Mouse (Mus musculus) heart, postnatal 36 days (tissue): ENCODE results near the gene Rasef. TPM values are rescaled to one million over a fixed set of nuclear protein-coding genes. Genes with fewer than 3 reads are reported as not detected.
A peak's percentile ranks its signal among the peaks of the same experiment; 100 is the strongest.
"Not testable (repeated sequence)": the region's sequence is repeated elsewhere in the genome, so short reads cannot be mapped to it uniquely, and the experiment has no call there.

Experiments used
- DNase-seq, 2 experiments: peaks; one replicate each; pipeline ENCODE4 v3.0.0; 2021 to 2022
- intact Hi-C: fragments of 180-260 bp; cut with DNase I; formaldehyde crosslinking; loops from one replicate; pipeline ENCODE4 v1.15.1; 2025
- total RNA-seq, 2 experiments: library from RNA; stranded (reverse); gene quantifications; 2 replicates each; pipeline ENCODE4 v1.2.3; 2021

Rasef gene
- under 1 TPM; 0.36 to 0.70 TPM for total RNA-seq

DNA sequence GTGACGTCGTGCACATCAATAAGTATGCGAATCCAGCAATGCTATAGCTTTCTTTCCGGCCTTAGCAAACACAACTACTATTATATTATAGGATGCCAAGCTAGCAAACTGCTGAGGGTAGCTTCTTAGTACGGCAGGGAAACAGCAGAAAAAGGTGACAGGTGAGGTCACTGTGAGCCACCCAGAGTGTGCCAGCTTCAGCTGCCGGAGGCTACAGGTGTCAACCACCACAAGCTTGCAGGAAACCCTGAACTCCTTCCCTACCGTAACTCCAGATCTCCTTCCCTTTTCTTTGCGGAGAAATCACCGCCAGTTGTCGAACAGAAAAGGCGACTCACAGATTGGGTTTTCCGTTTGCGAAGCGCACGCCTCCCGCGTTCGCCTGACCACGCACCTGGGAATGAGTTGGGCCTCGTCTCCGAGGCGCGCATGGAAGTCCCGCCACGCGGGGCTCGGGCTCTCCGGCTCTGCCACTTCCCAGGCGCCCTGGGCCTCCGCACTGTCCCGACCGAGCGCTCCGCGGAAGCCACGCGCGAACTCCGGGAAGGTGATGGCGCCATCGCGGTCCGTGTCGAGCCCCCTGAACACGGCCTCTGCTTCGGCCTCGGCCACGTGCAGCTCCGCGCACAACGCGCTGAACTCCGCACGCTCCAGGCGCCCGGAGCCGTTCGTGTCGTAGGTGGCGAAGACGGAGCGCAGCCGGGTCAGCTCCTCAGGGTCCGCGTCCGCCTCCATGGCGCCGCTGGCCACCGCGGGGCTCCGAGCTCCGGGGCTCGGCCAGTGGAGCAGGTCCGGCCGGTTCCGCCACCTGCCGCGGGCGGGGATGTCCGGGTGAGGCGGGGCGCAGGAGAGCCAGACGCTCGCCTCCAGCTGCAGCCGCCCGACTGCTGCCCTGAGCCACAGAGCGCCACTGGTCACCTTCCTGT is at the start of gene Rasef:
Gene Rasef, minus strand, starts transcription at position 735 of the 926 bp plus-strand sequence.
- intact Hi-C loops = no loop called here
- peak; percentile 17 to 26 for DNase-seq

DNA sequence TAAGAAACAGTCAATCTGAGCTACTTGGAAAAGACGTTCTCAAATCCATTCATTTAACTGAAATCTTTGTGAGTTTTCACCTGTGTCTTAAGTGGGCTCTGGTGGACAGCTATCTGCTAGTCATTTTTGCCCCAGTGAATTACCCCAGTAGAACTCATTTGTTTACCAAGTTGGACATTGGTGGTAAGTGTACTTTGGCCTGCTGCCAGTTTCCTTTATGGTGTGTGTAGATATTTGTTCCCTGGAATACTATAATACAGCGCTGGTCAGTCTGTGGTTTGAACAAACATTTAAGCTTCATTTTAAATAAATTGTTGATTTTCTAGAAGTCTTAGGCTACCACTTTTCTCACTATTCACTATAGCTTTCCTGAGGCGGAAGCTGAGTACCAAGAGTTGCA is 35.8 kb upstream of the Rasef start:
- intact Hi-C loops = no loop called here
- DNase-seq = no peak

DNA sequence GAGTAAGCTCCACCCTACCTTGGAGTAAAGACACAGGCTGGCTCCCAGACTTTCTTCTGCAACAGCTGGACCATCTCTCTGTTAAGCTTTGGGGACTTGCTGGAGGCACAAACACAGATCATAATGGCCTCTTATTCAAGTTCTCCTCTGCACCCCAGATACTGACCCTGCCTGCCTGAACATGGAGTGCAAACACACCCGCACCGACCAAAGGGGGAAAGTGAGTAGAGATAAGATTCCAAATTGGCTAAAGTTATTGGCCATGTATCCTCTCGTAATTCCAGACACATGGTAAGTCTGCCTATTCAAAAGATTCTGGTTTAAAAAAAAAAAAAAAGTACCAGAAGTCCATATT is 369 bp upstream of the Rasef start:
- DNase-seq = no peak
- intact Hi-C loops = no loop called here

DNA sequence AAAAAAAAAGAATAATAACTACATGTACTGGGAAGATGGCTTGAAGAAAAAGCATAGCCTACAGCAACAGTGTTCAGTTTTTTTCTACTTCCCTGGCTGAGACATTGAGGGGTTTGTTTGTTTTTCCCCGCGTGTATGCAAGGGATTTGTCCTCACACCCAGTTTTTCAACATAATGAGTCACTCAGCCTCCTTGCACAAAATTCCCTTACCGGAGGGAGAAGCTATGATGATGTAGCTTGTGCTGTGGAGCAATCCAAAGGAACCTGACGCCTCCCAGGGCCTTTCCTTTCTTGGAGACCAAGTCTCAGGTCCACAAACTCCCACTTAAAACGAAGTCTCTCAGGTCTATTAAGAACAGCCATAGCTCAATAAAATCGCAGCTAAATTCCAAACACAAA is 1.3 kb downstream of the Rasef start:
- no peak for DNase-seq
- intact Hi-C loops = no loop called here

DNA sequence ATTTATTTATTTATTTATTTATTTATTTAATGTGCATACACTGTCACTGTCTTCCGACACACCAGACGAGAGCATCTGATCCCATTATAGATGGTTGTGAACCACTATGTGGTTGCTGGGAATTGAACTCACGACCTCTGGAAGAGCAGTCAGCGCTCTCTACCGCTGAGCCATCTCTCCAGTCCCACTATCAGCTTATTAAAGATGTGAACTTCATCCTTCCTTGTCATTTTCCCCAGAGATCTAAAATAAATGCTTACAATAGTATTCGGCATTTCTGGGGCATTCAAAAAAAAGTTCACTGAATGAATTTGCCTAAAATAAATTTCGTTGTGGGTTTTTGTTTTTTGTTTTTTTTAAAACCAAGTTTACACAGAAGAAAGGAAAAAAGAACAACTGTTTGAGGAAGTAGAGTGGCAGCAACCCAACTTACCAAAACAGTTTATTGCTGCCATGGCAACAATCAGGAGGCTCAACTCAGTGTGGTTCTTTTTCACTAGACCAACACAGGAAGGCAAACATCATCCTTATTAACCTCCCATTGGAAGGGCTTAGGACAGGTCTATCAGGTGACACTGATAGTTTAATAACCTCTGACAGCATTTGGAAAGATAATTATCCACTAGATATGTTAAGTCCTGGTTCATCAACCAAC is 2.6 kb downstream of the Rasef start:
- peak in 1 of 2 experiments; percentile 36 for DNase-seq
- intact Hi-C loops = no loop called here

DNA sequence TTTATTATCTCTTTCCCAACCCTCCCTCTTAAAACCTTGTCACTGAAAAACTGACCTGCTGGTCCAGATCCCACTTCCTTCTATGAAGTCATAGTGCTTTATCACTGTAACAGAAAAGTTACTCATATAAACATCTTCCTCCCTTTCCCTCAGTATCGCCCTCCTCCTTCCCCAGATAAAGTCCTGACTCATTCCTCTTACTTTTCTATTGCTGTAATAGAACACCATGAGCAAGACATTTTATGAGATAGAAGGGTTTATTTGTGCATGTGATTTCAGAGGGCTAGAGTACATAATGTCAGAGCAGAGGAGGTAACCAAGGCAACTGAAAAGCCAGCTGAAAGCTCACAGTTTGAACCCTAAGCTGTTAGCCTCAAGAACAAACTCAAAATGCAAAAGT is 6.6 kb downstream of the Rasef start:
- no peak for DNase-seq
- intact Hi-C loops = no loop called here

DNA sequence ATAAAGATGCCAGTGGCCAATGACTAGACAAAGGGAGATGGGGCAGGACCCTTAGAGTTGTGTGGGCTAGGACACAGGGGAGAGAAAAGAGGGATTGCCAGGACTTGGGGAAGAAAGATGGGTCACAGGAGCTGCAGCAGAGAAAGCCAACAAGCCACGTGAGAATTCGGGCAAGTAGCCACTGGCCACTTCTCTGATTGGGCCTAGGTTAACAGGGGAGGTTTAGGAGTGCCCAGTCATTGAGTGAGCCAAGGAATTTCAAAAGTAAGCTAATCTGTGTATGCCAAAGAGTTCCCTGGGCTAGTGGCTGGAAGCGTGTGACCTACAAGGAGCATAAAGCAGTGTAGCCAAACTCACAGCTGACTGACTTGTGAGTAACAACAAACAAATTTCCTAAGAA is 9.7 kb downstream of the Rasef start:
- intact Hi-C loops = no loop called here
- no peak for DNase-seq

DNA sequence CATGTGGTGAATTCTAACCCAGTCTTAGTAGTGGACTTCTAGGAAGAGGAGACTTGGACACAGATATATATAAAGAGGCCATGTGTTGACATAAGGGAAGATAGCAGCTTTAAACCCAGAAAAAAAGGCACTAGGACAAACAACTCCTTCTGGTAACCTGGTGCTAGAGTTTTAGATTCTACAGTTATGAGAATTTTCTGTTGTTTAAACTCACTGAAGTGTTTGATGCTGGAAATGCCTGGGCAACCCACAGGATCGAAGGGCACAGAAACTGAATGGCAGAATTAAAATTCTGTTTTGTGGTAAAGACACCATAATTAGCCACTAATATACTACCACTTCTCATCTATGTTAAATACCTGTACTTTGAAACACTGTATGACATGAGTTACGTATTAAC is 15.5 kb downstream of the Rasef start:
- no peak for DNase-seq
- intact Hi-C loops = no loop called here

DNA sequence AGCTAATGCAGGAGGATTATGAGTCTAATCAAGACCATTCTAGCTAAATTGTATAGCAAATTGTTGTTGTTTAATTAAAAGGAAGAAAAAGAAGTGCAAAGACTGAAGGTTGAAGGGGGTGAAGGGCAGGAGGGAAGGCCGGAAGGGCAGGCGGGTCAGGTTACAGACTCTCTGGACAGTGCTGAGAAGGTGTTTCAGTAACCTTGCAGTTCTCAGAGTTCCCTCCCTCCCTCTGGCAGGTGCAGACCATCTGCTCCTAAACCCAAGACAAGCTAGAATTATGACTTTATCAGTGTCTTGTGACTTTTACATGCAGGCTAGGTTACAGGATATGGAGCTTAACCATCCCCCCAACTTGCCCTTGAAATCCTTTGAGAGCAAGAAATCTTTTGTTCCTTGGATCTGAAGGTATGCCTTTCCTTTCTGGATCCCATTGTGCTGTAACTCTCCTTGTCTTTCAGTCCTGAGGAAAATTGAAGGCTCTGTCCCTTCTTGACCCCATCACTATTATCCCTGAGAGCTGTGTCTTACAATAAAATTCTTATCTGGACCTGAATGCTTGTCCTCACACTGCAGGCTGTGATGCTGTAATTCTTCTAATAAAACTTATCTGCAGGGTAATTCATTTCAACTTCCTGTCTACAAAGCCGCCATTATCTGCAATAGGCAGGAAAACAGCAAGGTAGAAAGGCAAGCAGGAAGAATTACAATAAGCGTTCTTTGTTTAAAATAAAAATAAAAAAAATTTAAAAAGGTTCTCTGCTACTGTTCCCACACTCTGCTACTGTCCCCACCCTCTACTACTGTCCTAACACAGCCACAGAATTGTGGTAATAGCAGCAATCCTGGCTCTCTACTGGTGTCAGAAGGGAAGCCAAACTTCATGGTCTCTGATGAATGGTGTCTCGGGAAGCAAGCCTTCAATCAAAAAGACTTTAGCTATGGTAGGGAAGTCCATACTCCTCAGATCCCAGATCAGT is 16.7 kb downstream of the Rasef start:
- intact Hi-C loops = no loop called here
- no peak for DNase-seq

DNA sequence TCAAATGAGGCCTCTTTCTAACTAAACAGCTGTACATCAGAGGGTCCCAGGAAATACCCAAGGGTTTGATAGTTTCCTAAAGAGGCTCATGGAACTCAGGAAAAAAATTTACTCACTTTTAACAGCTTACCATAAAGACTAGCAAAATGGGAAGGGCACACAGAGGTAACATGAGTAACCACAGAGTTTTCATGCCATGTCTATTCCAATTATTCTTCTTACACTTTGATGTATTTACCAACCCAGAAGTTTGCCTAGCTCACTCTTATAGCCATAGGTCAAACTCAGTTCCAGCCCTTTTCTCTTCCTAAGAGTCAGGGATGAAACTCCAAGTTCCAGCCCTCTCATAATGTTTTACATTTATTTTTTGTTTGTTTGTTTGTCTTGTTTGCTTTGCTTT is 18.8 kb downstream of the Rasef start:
- DNase-seq = no peak
- intact Hi-C loops = no loop called here

DNA sequence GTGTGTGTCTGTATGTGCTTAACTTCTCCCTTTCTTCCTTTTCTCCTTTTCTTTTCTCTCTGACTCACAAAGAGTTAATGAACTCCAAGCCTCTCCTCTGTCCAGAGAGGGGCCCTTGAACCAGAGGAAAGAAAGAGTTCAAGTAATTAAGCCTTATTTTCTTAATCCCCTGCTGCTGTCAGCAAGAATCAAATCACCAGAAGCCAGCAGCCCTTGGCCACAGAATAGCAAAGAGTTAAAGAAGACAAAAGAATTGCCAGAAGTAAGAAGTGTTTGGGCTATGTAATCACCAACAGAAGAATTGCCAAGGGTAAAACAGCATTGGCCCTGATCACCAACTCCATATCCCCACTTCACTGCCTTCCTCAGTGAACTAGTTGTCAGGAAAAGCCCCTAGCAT is 20.2 kb downstream of the Rasef start:
- intact Hi-C loops = no loop called here

DNA sequence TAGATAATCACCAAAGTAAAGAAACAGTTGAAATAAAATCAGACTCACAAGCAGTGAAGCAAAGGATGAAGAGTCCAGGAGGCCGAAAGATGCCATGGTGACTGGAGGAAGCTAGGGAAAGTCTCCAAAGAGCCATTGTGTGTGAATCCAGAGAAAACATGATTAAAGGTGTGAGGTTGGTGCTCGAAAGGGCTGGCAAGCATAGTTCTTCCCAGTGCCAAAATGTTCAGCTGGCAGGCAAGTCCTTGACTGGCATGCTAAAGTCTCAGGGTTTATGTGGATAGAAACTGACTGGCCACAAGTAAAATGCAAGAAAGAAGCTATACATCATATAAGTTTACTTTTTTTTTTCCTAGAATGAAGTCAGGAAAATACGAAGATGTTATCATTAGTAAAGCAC is 22.6 kb downstream of the Rasef start:
- DNase-seq = no peak
- intact Hi-C loops = no loop called here

More for the DNA sequence above, 20.2 kb downstream of the Rasef start:
- DNase-seq = no peak

DNA sequence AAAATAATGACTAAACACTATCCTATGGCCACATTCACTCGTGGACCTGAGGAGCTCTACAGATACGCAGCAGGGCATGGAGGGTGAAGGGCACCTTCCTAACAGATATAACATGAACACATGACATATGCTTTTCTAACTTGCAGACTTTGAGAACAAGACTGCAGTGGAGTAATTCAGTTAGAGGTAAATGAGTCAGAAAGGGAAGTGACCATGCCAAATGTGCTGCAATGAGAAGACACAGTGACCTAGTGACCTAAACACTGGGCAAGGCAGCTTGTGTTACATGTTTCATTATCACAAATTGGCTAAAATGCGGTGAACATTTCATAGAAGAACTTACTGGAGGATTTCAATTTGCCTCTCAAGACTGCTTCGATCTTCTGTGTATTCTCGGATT is 42.6 kb downstream of the Rasef start:
- DNase-seq = no peak
- intact Hi-C loops = no loop called here

DNA sequence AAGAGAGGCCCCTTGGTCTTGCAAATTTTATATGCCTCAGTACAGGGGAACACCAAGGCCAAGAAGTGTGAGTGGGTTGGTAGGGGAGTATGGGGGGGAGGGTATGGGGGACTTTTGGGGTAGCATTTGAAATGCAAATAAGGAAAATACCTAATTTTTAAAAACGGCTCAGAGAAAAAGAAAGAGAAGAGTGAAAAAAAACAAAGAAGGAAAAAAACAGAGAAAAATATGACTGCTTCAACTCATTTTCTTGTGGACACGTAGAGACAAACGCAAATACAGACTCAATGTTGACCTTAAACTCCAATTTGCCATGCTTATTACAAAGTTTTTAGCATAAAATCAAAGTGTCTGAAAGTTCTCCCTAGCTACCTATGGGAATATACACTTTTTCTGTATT is 51.4 kb downstream of the Rasef start:
- intact Hi-C loops = no loop called here
- no peak for DNase-seq

DNA sequence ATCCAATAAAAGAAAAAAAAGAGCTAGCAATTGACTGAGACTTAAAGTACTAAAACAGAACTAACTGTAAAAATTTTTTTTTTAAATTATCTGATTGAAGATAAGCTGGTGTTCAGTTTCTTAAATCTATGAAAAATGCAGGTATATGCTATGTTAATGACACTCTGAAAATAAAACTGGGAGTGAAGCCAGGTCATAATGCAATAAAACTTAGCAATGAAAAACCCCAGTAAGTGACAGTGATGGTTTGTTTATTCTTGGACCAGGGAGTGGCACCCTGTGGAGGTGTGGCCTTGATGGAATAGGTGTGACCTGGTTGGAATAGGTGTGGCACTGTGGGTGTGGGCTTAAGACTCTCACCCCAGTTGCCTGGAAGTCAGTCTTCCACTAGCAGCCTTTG is 71.0 kb downstream of the Rasef start:
- DNase-seq = no peak
- intact Hi-C loops = no loop called here

DNA sequence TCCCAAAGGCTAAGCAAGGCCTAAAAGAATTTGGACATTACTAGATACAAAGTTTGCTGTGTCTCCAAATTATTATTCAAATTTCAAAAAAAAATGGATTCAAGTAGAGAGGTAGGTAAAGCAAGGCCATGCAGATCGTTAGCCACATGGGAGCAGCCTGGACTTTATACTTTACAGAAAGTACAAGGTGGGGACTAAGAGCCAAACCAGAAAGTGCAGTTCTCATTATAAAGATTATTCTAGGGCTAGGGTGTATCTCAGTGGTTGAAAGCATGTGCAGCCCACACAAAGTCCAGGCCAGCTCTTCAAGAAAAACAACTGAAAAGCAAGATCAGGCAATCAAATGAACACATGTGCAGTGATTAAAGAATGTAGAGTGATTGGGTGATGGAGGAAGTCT is 72.0 kb downstream of the Rasef start:
- no peak for DNase-seq
- intact Hi-C loops = no loop called here

DNA sequence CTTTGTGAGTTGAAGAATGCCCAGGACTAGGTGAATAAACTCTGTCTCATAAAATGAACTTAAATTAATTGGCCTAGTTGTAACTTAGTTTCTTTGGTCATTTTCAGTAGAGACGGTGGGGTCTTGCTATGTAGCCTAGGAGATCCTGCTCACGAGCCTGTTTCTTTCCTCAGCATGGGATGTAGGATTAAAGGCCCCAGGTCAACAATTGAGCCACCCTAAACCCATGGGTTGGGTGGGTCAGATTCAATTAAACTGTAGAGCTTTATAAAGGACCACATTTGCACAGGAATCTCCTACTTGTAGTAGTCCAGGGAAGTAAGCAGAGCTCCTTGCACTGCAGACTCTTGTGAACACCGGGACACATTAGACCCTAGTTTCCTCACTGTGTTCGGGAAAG is 107.6 kb downstream of the Rasef start, which contains the start of gene Gm428:
Gene Gm428, plus strand, starts transcription at position 301 of the 400 bp plus-strand sequence.
- DNase-seq, intact Hi-C loops: not testable (repeated sequence)

DNA sequence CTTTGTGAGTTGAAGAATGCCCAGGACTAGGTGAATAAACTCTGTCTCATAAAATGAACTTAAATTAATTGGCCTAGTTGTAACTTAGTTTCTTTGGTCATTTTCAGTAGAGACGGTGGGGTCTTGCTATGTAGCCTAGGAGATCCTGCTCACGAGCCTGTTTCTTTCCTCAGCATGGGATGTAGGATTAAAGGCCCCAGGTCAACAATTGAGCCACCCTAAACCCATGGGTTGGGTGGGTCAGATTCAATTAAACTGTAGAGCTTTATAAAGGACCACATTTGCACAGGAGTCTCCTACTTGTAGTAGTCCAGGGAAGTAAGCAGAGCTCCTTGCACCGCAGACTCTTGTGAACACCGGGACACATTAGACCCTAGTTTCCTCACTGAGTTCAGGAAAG is 122.7 kb downstream of the Rasef start, which contains the start of gene Gm11239:
Gene Gm11239, plus strand, starts transcription at position 301 of the 400 bp plus-strand sequence.
- intact Hi-C loops, DNase-seq: not testable (repeated sequence)
